Mouse (Mus musculus) heart, postnatal 36 days (tissue): ENCODE results near the gene Slc25a20. TPM values are rescaled to one million over a fixed set of nuclear protein-coding genes. Genes with fewer than 3 reads are reported as not detected.
"Not testable (repeated sequence)": the region's sequence is repeated elsewhere in the genome, so short reads cannot be mapped to it uniquely, and the experiment has no call there.

ENCODE experiments used
- DNase-seq, 2 experiments: peaks; one replicate each; pipeline ENCODE4 v3.0.0; 2021 to 2022
- intact Hi-C: fragments of 180-260 bp; cut with DNase I; formaldehyde crosslinking; loops from one replicate; pipeline ENCODE4 v1.15.1; 2025
- total RNA-seq, 2 experiments: library from RNA; stranded (reverse); gene quantifications; 2 replicates each; pipeline ENCODE4 v1.2.3; 2021

The Slc25a20 gene
- 100 to 1,000 TPM; 221 to 236 TPM for total RNA-seq

- intact Hi-C loops = no loop called here
- peak; percentile 82 to 83 for DNase-seq
Measured at GRCm38 (mm10) chr9:108661677-108662612, at the start of gene Slc25a20. Gene Slc25a20 (plus strand): TSS chr9:108662088.

- no peak for DNase-seq
- intact Hi-C loops = no loop called here
Measured at GRCm38 (mm10) chr9:108617301-108617700, 44.6 kb upstream of the Slc25a20 start.

GRCm38 (mm10) chr9:108626498-108626897 lies 35.4 kb upstream of the Slc25a20 start:
- intact Hi-C loops = no loop called here
- DNase-seq = peak; percentile 21 to 35

GRCm38 (mm10) chr9:108628141-108628540 lies 33.7 kb upstream of the Slc25a20 start:
- intact Hi-C loops = no loop called here
- DNase-seq = no peak

GRCm38 (mm10) chr9:108630683-108631082 lies 31.2 kb upstream of the Slc25a20 start:
- intact Hi-C loops = no loop called here
- no peak for DNase-seq

- DNase-seq = no peak
- intact Hi-C loops = no loop called here
Measured at GRCm38 (mm10) chr9:108631631-108632256, 30.1 kb upstream of the Slc25a20 start.

GRCm38 (mm10) chr9:108632375-108632774 lies 29.5 kb upstream of the Slc25a20 start:
- intact Hi-C loops = no loop called here
- no peak for DNase-seq

GRCm38 (mm10) chr9:108633846-108634245 lies 28.0 kb upstream of the Slc25a20 start:
- intact Hi-C loops = no loop called here
- no peak for DNase-seq

GRCm38 (mm10) chr9:108635415-108635814 lies 26.5 kb upstream of the Slc25a20 start:
- intact Hi-C loops = no loop called here
- DNase-seq = no peak

GRCm38 (mm10) chr9:108639825-108640224 lies 22.1 kb upstream of the Slc25a20 start:
- intact Hi-C loops = no loop called here
- DNase-seq = no peak

GRCm38 (mm10) chr9:108648166-108648565 lies 13.7 kb upstream of the Slc25a20 start:
- intact Hi-C loops = loop anchor here (5.0 kb wide), 1 partner anchor 51 kb away; the partner anchor contains the start of gene P4htm
- DNase-seq = no peak

- intact Hi-C loops = loop anchor here (1.0 to 5.0 kb wide), 2 partner anchors 52 to 82 kb away; partner anchors contain the start of genes Ndufaf3 and P4htm
- peak; percentile 92 to 95 for DNase-seq
Measured at GRCm38 (mm10) chr9:108648611-108649560, 13.0 kb upstream of the Slc25a20 start, which contains the start of gene Arih2. Gene Arih2 (minus strand): TSS chr9:108649386.

GRCm38 (mm10) chr9:108649561-108650440 lies 12.1 kb upstream of the Slc25a20 start:
- intact Hi-C loops = loop anchor here (1.0 to 5.0 kb wide), 2 partner anchors 52 to 82 kb away; partner anchors contain the start of genes Ndufaf3 and P4htm
- DNase-seq = peak in 1 of 2 experiments; percentile 8

- DNase-seq = no peak
Measured at GRCm38 (mm10) chr9:108654566-108655464, 7.1 kb upstream of the Slc25a20 start.

GRCm38 (mm10) chr9:108655865-108656264 lies 6.0 kb upstream of the Slc25a20 start:
- intact Hi-C loops, DNase-seq: not testable (repeated sequence)

More at GRCm38 (mm10) chr9:108654566-108655464, 7.1 kb upstream of the Slc25a20 start:
- intact Hi-C loops = no loop called here

GRCm38 (mm10) chr9:108662660-108663059 lies 772 bp downstream of the Slc25a20 start:
- no peak for DNase-seq
- intact Hi-C loops = no loop called here

- DNase-seq = no peak
- intact Hi-C loops = no loop called here
Measured at GRCm38 (mm10) chr9:108669875-108670274, 8.0 kb downstream of the Slc25a20 start.

GRCm38 (mm10) chr9:108673151-108673550 lies 11.3 kb downstream of the Slc25a20 start:
- DNase-seq = no peak

More at GRCm38 (mm10) chr9:108673151-108673550, 11.3 kb downstream of the Slc25a20 start:
- intact Hi-C loops = no loop called here
